Mouse (Mus musculus) limb, embryonic 12.5 days (tissue): ENCODE results near the gene Arhgef26. TPM values are rescaled to one million over a fixed set of nuclear protein-coding genes. Genes with fewer than 3 reads are reported as not detected.

ENCODE experiments used
- ATAC-seq: fragments of 200-750 bp; cut with Nextera tagmentation; 2 replicates; pipeline ENCODE4 v1.8.0; 2017; ENCODE audit warnings: low read depth, moderate TSS enrichment; ENCODE audit not compliant: insufficient number of reproducible peaks, insufficient read depth, low FRiP score, low TSS enrichment
- H3K27ac ChIP-seq: fragments of 300-500 bp; sonication (generic); 2 replicates; pipeline ENCODE4 v1.5.1; 2016; ENCODE audit warnings: mild to moderate bottlenecking, moderate library complexity
- H3K27me3 ChIP-seq: fragments of 300-500 bp; sonication (generic); 2 replicates; pipeline ENCODE4 v1.6.1; 2016; ENCODE audit warnings: mild to moderate bottlenecking, moderate library complexity
- H3K36me3 ChIP-seq: fragments of 300-500 bp; sonication (generic); 2 replicates; pipeline ENCODE4 v1.6.1; 2016; ENCODE audit warnings: mild to moderate bottlenecking, moderate library complexity
- H3K4me1 ChIP-seq: fragments of 300-500 bp; sonication (generic); replicated peaks from 2 replicates; pipeline ENCODE4 v1.6.1; 2016
- H3K4me2 ChIP-seq: fragments of 300-500 bp; sonication (generic); 2 replicates; pipeline ENCODE4 v1.6.1; 2016; ENCODE audit warnings: mild to moderate bottlenecking, moderate library complexity
- H3K4me3 ChIP-seq: fragments of 300-500 bp; sonication (generic); replicated peaks from 2 replicates; pipeline ENCODE4 v1.5.1; 2016; ENCODE audit warnings: mild to moderate bottlenecking
- H3K9ac ChIP-seq: fragments of 300-500 bp; sonication (generic); replicated peaks from 2 replicates; pipeline ENCODE4 v1.6.1; 2016; ENCODE audit warnings: mild to moderate bottlenecking, moderate library complexity
- H3K9me3 ChIP-seq: fragments of 300-500 bp; sonication (generic); 2 replicates; pipeline ENCODE4 v1.6.1; 2016; ENCODE audit warnings: mild to moderate bottlenecking, moderate library complexity
- WGBS: fragments of 180-500 bp; shearing (Covaris S2); methylation state at CpG from one replicate; pipeline ENCODE4 v1.1.7; 2016; 5-methylcytosine and 5-hydroxymethylcytosine counted together
- polyA plus RNA-seq: library from polyadenylated mRNA; unstranded; fragments of >200 nt; fragmentation: Nextera tagmentation; extraction: Ambion mirVana; gene quantifications from 2 replicates; pipeline ENCODE4 v1.2.1, GENCODE M21; 2016

Arhgef26 gene
- 7.0 and 8.2 TPM in 2 replicates for polyA plus RNA-seq

GRCm38 (mm10) chr3:62338044-62338443 is at the start of gene Arhgef26:
Gene Arhgef26 (plus strand): TSS chr3:62338344.
- Histone ChIP-seq H3K4me2 (peak within 1 kb of the TSS; percentile 83), H3K4me3 (peak within 1 kb of the TSS; percentile 76), H3K27ac (0 out of 2 replicates have a peak within 1 kb of the TSS, but pooled peaks have one; percentile 17), H3K27me3 (peaks cover 25% of the 10 kb centered on the region), H3K36me3 (no peaks in the 10 kb centered on the region), H3K9me3 (no peaks in the 10 kb centered on the region), H3K9ac (peak within 1 kb of the TSS; percentile 73), H3K4me1 (peaks cover 8% of the 10 kb centered on the region)
- no peak for ATAC-seq
- 72% methylated on average over 3 of the region's 3 CpGs for WGBS

- H3K27me3 ChIP-seq, result no peaks in the 10 kb centered on the region
- H3K4me1 ChIP-seq, result no peaks in the 10 kb centered on the region
- H3K36me3 ChIP-seq, result no peaks in the 10 kb centered on the region
- no peak overlapping the region for H3K4me2 ChIP-seq
- H3K9ac ChIP-seq, result no peak overlapping the region
- H3K4me3 ChIP-seq, result no peak overlapping the region
- no peak for ATAC-seq
- no peaks in the 10 kb centered on the region for H3K9me3 ChIP-seq
- H3K27ac ChIP-seq, result no peak overlapping the region
- 87% methylated on average over 3 of the region's 3 CpGs for WGBS
These were observed 27.7 kb upstream of the Arhgef26 start for GRCm38 (mm10) chr3:62310493-62310892.

- no peak for ATAC-seq
- Histone ChIP-seq H3K9ac (no peak overlapping the region), H3K9me3 (no peaks in the 10 kb centered on the region), H3K4me3 (no peak overlapping the region), H3K27ac (no peak overlapping the region), H3K4me2 (no peak overlapping the region), H3K4me1 (no peaks in the 10 kb centered on the region), H3K36me3 (no peaks in the 10 kb centered on the region), H3K27me3 (no peaks in the 10 kb centered on the region)
- WGBS, result 90% methylated on average over 5 of the region's 5 CpGs
These were observed 26.9 kb upstream of the Arhgef26 start for GRCm38 (mm10) chr3:62311224-62311623.

- H3K4me2 ChIP-seq, result no peak overlapping the region
These were observed 13.4 kb upstream of the Arhgef26 start for GRCm38 (mm10) chr3:62324708-62325107.

GRCm38 (mm10) chr3:62327903-62328302 is 10.2 kb upstream of the Arhgef26 start:
- no peak overlapping the region for H3K27ac ChIP-seq
- H3K4me3 ChIP-seq, result no peak overlapping the region
- ATAC-seq, result no peak
- no peaks in the 10 kb centered on the region for H3K36me3 ChIP-seq
- no peaks in the 10 kb centered on the region for H3K4me1 ChIP-seq
- no peak overlapping the region for H3K9ac ChIP-seq
- no peaks in the 10 kb centered on the region for H3K9me3 ChIP-seq
- WGBS, result 78% methylated on average over 2 of the region's 2 CpGs
- H3K27me3 ChIP-seq, result no peaks in the 10 kb centered on the region
- no peak overlapping the region for H3K4me2 ChIP-seq

More at GRCm38 (mm10) chr3:62324708-62325107, 13.4 kb upstream of the Arhgef26 start:
- no peak overlapping the region for H3K4me3 ChIP-seq
- ATAC-seq, result no peak
- H3K27ac ChIP-seq, result no peak overlapping the region
- H3K9ac ChIP-seq, result no peak overlapping the region
- no peaks in the 10 kb centered on the region for H3K9me3 ChIP-seq
- no peaks in the 10 kb centered on the region for H3K4me1 ChIP-seq
- no peaks in the 10 kb centered on the region for H3K36me3 ChIP-seq
- 71% methylated on average over 1 of the region's 1 CpGs for whole genome bisulfite sequencing
- H3K27me3 ChIP-seq, result no peaks in the 10 kb centered on the region

GRCm38 (mm10) chr3:62338461-62338853 is 313 bp downstream of the Arhgef26 start:
- ATAC-seq, result peak; percentile 5; the same call in 1 of the 2 replicates
- no peak overlapping the region for H3K27ac ChIP-seq
- H3K4me1 ChIP-seq, result peaks cover 8% of the 10 kb centered on the region
- H3K4me3 ChIP-seq, result peak overlapping the region; percentile 76
- peak overlapping the region; percentile 83 for H3K4me2 ChIP-seq
- no peaks in the 10 kb centered on the region for H3K9me3 ChIP-seq
- H3K36me3 ChIP-seq, result no peaks in the 10 kb centered on the region
- WGBS, result 2% methylated on average over 17 of the region's 17 CpGs
- peak overlapping the region; percentile 73 for H3K9ac ChIP-seq
- peaks cover 25% of the 10 kb centered on the region for H3K27me3 ChIP-seq

- peak overlapping the region; percentile 83 for H3K4me2 ChIP-seq
- peaks cover 8% of the 10 kb centered on the region for H3K4me1 ChIP-seq
- peak; percentile 92 for ATAC-seq
- peaks cover 25% of the 10 kb centered on the region for H3K27me3 ChIP-seq
- H3K9ac ChIP-seq, result peak overlapping the region; percentile 73
- WGBS, result under 1% methylated on average over 68 of the region's 68 CpGs
- H3K36me3 ChIP-seq, result no peaks in the 10 kb centered on the region
- peak overlapping the region; percentile 76 for H3K4me3 ChIP-seq
- H3K27ac ChIP-seq, result peak overlapping the region; percentile 17; the same call in 1 of the 2 replicates
- H3K9me3 ChIP-seq, result no peaks in the 10 kb centered on the region
These were observed 841 bp downstream of the Arhgef26 start for GRCm38 (mm10) chr3:62338854-62339515.

- peak overlapping the region; percentile 17; the same call in 1 of the 2 replicates for H3K27ac ChIP-seq
- peak overlapping the region; percentile 76 for H3K4me3 ChIP-seq
- peak overlapping the region; percentile 83 for H3K4me2 ChIP-seq
- WGBS, result 1% methylated on average over 53 of the region's 53 CpGs
- peak overlapping the region; percentile 73 for H3K9ac ChIP-seq
- ATAC-seq, result peak; percentile 29
- no peaks in the 10 kb centered on the region for H3K36me3 ChIP-seq
- H3K9me3 ChIP-seq, result no peaks in the 10 kb centered on the region
- peaks cover 25% of the 10 kb centered on the region for H3K27me3 ChIP-seq
- H3K4me1 ChIP-seq, result peaks cover 8% of the 10 kb centered on the region
These were observed 1.4 kb downstream of the Arhgef26 start for GRCm38 (mm10) chr3:62339516-62340051.

GRCm38 (mm10) chr3:62340154-62340760 is 2.1 kb downstream of the Arhgef26 start:
- H3K9me3 ChIP-seq, result no peaks in the 10 kb centered on the region
- peaks cover 8% of the 10 kb centered on the region for H3K4me1 ChIP-seq
- peak overlapping the region; percentile 73 for H3K9ac ChIP-seq
- H3K4me3 ChIP-seq, result peak overlapping the region; percentile 76
- WGBS, result 13% methylated on average over 16 of the region's 16 CpGs
- peak overlapping the region; percentile 83 for H3K4me2 ChIP-seq
- no peak overlapping the region for H3K27ac ChIP-seq
- peaks cover 25% of the 10 kb centered on the region for H3K27me3 ChIP-seq
- no peak for ATAC-seq
- no peaks in the 10 kb centered on the region for H3K36me3 ChIP-seq

- no peak for ATAC-seq
- Histone ChIP-seq H3K4me2 (peak overlapping the region; percentile 83), H3K4me3 (peak overlapping the region; percentile 76; the same call in 1 of the 2 replicates)
These were observed 2.7 kb downstream of the Arhgef26 start for GRCm38 (mm10) chr3:62340861-62341260.

GRCm38 (mm10) chr3:62341496-62342205 is 3.5 kb downstream of the Arhgef26 start:
- peaks cover 25% of the 10 kb centered on the region for H3K27me3 ChIP-seq
- no peak overlapping the region for H3K27ac ChIP-seq
- H3K4me1 ChIP-seq, result peaks cover 8% of the 10 kb centered on the region
- 33% methylated on average over 3 of the region's 3 CpGs for WGBS
- H3K4me2 ChIP-seq, result peak overlapping the region; percentile 19
- H3K9me3 ChIP-seq, result no peaks in the 10 kb centered on the region
- H3K36me3 ChIP-seq, result no peaks in the 10 kb centered on the region
- no peak overlapping the region for H3K4me3 ChIP-seq
- ATAC-seq, result no peak
- H3K9ac ChIP-seq, result no peak overlapping the region

More at GRCm38 (mm10) chr3:62340861-62341260, 2.7 kb downstream of the Arhgef26 start:
- no peaks in the 10 kb centered on the region for H3K36me3 ChIP-seq
- WGBS, result 16% methylated on average over 2 of the region's 2 CpGs
- H3K4me1 ChIP-seq, result peaks cover 8% of the 10 kb centered on the region
- no peaks in the 10 kb centered on the region for H3K9me3 ChIP-seq
- no peak overlapping the region for H3K27ac ChIP-seq
- no peak overlapping the region for H3K9ac ChIP-seq
- peaks cover 25% of the 10 kb centered on the region for H3K27me3 ChIP-seq
